Mouse (Mus musculus) limb, embryonic 13.5 days (tissue): ENCODE data around the gene Dnase1. TPM values are rescaled to one million over a fixed set of nuclear protein-coding genes. Genes with fewer than 3 reads are reported as not detected.

Source experiments
- ATAC-seq: fragments of 200-750 bp; cut with Nextera tagmentation; 2 replicates; pipeline ENCODE4 v1.8.0; 2017; ENCODE audit warnings: low read depth, moderate number of reproducible peaks, moderate TSS enrichment; ENCODE audit not compliant: low FRiP score
- H3K27ac ChIP-seq: fragments of 300-500 bp; sonication (generic); 2 replicates; pipeline ENCODE4 v1.5.1; 2015; ENCODE audit warnings: inconsistent platforms, mild to moderate bottlenecking, moderate library complexity
- H3K27me3 ChIP-seq: fragments of 300-500 bp; sonication (generic); 2 replicates; pipeline ENCODE4 v1.6.1; 2015; ENCODE audit warnings: mild to moderate bottlenecking, inconsistent platforms
- H3K36me3 ChIP-seq: fragments of 300-500 bp; sonication (generic); 2 replicates; pipeline ENCODE4 v1.6.1; 2015; ENCODE audit warnings: inconsistent platforms, mild to moderate bottlenecking, moderate library complexity
- H3K4me1 ChIP-seq: fragments of 300-500 bp; sonication (generic); 2 replicates; pipeline ENCODE4 v1.6.1; 2015; ENCODE audit warnings: inconsistent platforms
- H3K4me2 ChIP-seq: fragments of 300-500 bp; sonication (generic); replicated peaks from 2 replicates; pipeline ENCODE4 v1.6.1; 2015; ENCODE audit warnings: inconsistent platforms, mild to moderate bottlenecking, moderate library complexity
- H3K4me3 ChIP-seq: fragments of 300-500 bp; sonication (generic); 2 replicates; pipeline ENCODE4 v1.5.1; 2015; ENCODE audit warnings: moderate library complexity, mild to moderate bottlenecking, inconsistent platforms
- H3K9ac ChIP-seq: fragments of 300-500 bp; sonication (generic); 2 replicates; pipeline ENCODE4 v1.6.1; 2015; ENCODE audit warnings: mild to moderate bottlenecking, inconsistent platforms
- H3K9me3 ChIP-seq: fragments of 300-500 bp; sonication (generic); 2 replicates; pipeline ENCODE4 v1.6.1; 2016; ENCODE audit warnings: inconsistent platforms
- WGBS: fragments of 180-500 bp; shearing (Covaris S2); methylation state at CpG from one replicate; pipeline ENCODE4 v1.1.7; 2015; 5-methylcytosine and 5-hydroxymethylcytosine counted together
- polyA plus RNA-seq: library from polyadenylated mRNA; unstranded; fragments of >200 nt; fragmentation: Nextera tagmentation; extraction: Ambion mirVana; gene quantifications from 2 replicates; pipeline ENCODE4 v1.2.1, GENCODE M21; 2015

The Dnase1 gene
- polyA plus RNA-seq, 1 experiment from 2014 or later, result 6.7 TPM

DNA sequence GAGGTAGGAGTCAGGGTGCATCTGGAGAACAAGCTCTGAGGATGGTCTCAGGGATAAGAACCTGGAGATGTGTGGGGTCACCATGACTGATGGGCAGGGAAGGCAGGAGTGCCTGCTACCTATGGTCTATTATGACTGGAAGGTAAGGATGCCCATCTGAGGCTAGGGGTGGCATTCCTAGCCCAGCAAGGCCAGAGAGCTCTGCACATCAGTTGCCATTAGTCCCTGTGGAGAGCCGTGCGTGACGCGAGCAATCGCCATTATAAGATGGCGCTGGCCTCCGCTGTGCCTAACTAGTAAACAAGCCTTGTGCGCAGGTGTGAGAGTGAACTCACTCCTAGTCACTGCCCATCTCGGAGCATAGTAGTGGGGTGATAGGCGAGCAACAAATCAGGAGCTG, 6.2 kb upstream of the Dnase1 start:
- no peaks in the 10 kb centered on the region for H3K27me3 ChIP-seq
- no peaks in the 10 kb centered on the region for H3K36me3 ChIP-seq
- no peak overlapping the region for H3K27ac ChIP-seq
- H3K4me3 ChIP-seq, result no peak overlapping the region
- no peak overlapping the region for H3K9ac ChIP-seq
- no peak for ATAC-seq
- no peak overlapping the region for H3K4me2 ChIP-seq
- H3K4me1 ChIP-seq, result no peaks in the 10 kb centered on the region
- no peaks in the 10 kb centered on the region for H3K9me3 ChIP-seq
- 92% methylated on average over 10 of the region's 10 CpGs for WGBS

DNA sequence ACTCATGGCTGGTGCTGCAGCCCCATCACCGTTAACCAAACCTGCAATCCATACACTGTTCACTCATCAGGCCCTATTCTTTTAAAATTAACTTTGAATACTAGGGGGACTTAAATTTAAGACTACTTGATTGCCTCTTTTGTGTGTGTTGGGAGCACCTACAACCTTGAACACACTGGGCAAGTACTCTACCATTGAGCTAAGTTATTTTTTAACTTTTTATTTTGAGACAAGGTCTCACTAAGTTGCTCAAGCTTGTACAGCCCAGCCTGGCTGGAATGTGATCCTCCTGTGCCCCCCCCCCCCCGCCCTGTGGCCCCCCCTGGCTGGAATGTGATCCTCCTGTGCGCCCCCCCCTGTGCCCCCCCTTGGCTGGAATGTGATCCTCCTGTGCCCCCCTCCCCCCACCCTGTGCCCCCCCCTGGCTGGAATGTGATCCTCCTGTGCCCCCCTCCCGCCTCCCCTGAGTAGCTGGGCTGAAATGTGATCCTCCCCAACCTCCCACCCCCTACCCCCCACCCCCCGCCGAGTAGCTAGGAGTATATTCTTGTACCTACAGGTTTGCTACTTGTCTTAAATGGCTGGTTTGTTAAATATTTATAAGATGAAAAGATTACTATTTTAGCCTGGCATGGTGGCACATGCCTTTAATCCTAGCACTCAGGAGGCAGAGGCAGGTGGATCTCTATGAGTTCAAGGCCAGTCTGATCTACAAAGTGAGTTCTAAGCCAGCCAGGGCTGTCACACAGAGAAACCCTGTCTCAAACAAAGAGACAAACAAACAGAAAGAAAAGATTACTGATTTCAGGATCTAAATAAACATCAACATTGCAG, 5.1 kb upstream of the Dnase1 start:
- 50% methylated on average over 4 of the region's 6 CpGs for WGBS
- H3K36me3 ChIP-seq, result peaks cover 4% of the 10 kb centered on the region; the same call in 1 of the 2 replicates
- H3K9ac ChIP-seq, result no peak overlapping the region
- no peak for ATAC-seq
- no peaks in the 10 kb centered on the region for H3K27me3 ChIP-seq
- H3K4me1 ChIP-seq, result no peaks in the 10 kb centered on the region
- no peak overlapping the region for H3K27ac ChIP-seq
- no peaks in the 10 kb centered on the region for H3K9me3 ChIP-seq
- H3K4me2 ChIP-seq, result no peak overlapping the region
- no peak overlapping the region for H3K4me3 ChIP-seq

DNA sequence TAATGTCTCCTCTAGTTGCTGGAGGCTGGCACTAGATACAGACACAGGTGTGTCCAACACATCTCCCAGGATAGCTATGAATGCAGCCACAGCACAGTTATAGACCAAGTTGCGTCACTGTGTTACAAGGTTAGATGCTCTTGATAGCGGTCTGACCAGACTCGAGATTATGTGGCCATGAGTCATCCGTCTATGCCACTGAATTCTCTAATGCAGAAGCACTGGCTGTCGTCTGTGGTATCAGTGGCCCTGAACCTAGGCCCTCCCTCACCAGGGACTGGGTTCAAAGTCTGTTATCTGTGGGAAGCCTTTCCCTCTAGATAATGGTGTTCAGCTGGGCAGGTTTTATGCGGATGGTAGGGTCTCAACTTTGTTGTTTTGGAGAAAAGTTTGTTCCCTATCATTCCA, 4.4 kb upstream of the Dnase1 start:
- ATAC-seq, result no peak
- H3K27ac ChIP-seq, result no peak overlapping the region
- no peaks in the 10 kb centered on the region for H3K9me3 ChIP-seq
- H3K27me3 ChIP-seq, result no peaks in the 10 kb centered on the region
- H3K4me1 ChIP-seq, result no peaks in the 10 kb centered on the region
- H3K9ac ChIP-seq, result no peak overlapping the region
- H3K4me2 ChIP-seq, result no peak overlapping the region
- WGBS, result 88% methylated on average over 6 of the region's 6 CpGs
- H3K36me3 ChIP-seq, result peaks cover 11% of the 10 kb centered on the region
- H3K4me3 ChIP-seq, result no peak overlapping the region

DNA sequence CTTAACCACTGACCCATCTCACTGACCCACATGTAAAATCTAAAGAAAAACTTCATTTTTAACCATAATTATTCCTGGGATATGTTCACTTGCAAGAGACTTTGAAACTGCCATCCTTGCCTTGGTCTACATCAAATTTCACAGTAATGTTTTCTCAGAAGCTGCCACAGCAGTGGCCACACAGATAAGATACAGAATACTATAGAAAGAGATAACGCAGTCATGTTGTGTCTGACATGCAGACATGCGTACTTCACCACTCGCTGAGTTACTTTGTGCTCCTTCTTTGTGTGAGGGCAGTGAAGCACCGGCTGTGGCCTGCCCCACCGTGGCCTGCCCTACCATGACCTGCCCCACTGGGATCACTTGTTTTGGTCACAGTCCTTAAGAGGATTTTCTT, 2.8 kb upstream of the Dnase1 start:
- Histone ChIP-seq H3K4me1 (no peaks in the 10 kb centered on the region), H3K36me3 (peaks cover 27% of the 10 kb centered on the region), H3K4me2 (no peak overlapping the region), H3K9me3 (no peaks in the 10 kb centered on the region), H3K9ac (no peak overlapping the region), H3K27ac (no peak overlapping the region), H3K27me3 (no peaks in the 10 kb centered on the region), H3K4me3 (no peak overlapping the region)
- 84% methylated on average over 5 of the region's 5 CpGs for WGBS
- no peak for ATAC-seq

DNA sequence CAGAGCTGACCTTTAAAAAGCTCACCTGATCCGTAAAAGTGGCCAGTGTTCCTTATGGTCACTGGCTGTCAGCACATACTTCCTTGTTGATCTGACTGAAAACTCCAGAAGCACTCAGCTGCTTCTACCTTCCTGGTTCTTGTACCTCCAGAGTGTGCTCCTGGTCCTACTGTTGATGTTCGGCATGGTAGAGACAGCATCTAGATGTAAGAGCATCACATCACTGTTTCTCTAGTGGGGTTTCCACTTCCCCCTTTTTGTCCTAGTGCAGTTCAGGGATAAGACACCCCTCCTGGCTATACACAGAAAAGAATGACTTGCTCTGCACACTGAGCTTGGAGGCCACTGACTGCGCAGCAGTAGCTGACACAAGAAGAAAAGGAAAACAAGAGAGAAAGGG, 2.3 kb upstream of the Dnase1 start:
- Histone ChIP-seq H3K27ac (no peak overlapping the region), H3K9ac (no peak overlapping the region), H3K4me3 (no peak overlapping the region), H3K9me3 (no peaks in the 10 kb centered on the region), H3K27me3 (no peaks in the 10 kb centered on the region), H3K36me3 (peaks cover 32% of the 10 kb centered on the region), H3K4me1 (no peaks in the 10 kb centered on the region), H3K4me2 (no peak overlapping the region)
- no peak for ATAC-seq
- 86% methylated on average over 3 of the region's 3 CpGs for WGBS

DNA sequence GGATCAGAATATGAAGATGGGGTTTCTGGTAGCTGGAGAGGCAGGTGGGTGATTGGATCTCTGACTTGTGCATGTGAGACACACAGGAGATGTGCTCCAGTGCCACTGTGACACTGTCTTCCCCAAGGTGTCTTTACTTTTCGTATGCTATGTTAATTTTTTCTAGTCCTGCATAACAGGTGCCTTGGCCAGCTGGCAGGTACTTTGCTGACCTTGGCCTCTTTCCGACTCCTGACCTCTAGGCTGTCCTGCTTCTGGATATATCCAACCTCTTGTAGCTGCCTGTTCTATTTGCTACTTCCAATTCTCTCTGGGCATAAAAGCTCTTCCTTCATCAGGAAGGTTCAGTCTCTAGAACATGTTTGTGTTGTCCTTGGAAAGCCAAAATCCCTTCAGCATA, 1.2 kb upstream of the Dnase1 start:
- no peak for ATAC-seq
- no peak overlapping the region for H3K4me2 ChIP-seq
- no peaks in the 10 kb centered on the region for H3K4me1 ChIP-seq
- H3K36me3 ChIP-seq, result peaks cover 43% of the 10 kb centered on the region
- H3K4me3 ChIP-seq, result no peak overlapping the region
- no peaks in the 10 kb centered on the region for H3K9me3 ChIP-seq
- H3K9ac ChIP-seq, result no peak overlapping the region
- H3K27me3 ChIP-seq, result no peaks in the 10 kb centered on the region
- H3K27ac ChIP-seq, result no peak overlapping the region
- 86% methylated on average over 2 of the region's 2 CpGs for WGBS

DNA sequence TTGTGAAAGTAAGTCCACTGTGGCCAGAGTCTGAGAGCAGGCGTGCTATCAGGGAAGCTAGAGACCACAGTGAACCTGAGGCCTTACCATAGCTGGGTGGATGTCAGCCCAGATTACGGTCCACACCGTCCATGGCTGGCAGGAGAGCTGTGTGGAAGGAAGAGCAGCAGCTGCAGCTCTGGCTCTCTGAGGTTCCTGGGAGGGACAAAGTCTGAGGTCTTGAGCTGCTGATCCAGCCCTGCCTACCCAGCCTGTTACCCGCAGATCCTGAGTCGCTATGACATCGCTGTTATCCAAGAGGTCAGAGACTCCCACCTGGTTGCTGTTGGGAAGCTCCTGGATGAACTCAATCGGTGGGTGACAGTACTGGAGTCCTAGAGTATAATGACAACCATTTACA, 948 bp downstream of the Dnase1 start:
- Histone ChIP-seq H3K9me3 (no peaks in the 10 kb centered on the region), H3K9ac (no peak overlapping the region), H3K4me3 (no peak overlapping the region), H3K4me1 (no peaks in the 10 kb centered on the region), H3K27ac (no peak overlapping the region), H3K27me3 (no peaks in the 10 kb centered on the region), H3K4me2 (no peak overlapping the region), H3K36me3 (peaks cover 62% of the 10 kb centered on the region)
- WGBS, result 90% methylated on average over 7 of the region's 7 CpGs
- ATAC-seq, result no peak

DNA sequence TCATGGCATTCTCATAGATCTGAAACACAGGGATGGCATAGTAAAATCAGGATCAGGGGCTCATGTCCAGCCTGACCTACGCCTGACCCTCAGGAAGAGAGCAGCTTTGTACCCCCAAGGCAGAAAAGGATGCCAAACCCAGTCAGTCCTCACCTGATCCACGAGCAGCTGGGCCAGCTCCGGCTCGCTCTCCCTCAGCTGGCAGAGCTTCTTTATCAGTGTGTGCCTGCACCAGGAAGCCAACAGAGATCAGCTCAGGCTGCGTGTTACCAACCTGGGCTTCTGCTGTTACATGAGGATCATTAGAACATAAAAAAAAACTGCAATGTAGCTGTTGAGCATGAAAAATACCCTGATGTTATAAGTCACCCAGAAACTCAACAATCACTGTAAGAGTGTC, 3.5 kb downstream of the Dnase1 start:
- Histone ChIP-seq H3K4me1 (no peaks in the 10 kb centered on the region), H3K9me3 (no peaks in the 10 kb centered on the region), H3K36me3 (peaks cover 86% of the 10 kb centered on the region), H3K4me2 (no peak overlapping the region), H3K4me3 (no peak overlapping the region), H3K27me3 (no peaks in the 10 kb centered on the region), H3K9ac (no peak overlapping the region), H3K27ac (no peak overlapping the region)
- no peak for ATAC-seq
- 91% methylated on average over 5 of the region's 5 CpGs for WGBS

DNA sequence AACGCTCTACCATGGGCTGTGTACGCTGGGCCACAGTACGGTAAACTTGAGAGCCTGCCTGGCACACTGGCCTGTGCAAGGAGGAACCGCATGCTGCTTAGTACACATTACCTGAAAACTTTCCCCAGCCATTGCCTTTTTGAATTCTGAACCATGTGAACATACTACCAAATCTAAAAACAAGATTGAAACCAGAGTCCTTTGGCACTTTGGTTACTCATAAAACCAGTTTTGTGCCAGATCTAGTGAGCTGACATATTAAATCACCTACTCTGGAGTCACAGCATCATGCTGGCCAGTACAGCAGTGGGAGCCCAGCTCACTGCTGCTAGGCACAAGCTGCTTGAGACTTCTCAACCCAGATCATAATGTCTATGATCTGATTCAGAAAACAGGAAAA, 4.9 kb downstream of the Dnase1 start:
- ATAC-seq, result no peak
- Histone ChIP-seq H3K4me2 (no peak overlapping the region), H3K4me1 (no peaks in the 10 kb centered on the region), H3K36me3 (peaks cover 96% of the 10 kb centered on the region), H3K9me3 (no peaks in the 10 kb centered on the region), H3K27me3 (no peaks in the 10 kb centered on the region), H3K27ac (no peak overlapping the region), H3K9ac (no peak overlapping the region), H3K4me3 (no peak overlapping the region)
- WGBS, result 98% methylated on average over 4 of the region's 4 CpGs

DNA sequence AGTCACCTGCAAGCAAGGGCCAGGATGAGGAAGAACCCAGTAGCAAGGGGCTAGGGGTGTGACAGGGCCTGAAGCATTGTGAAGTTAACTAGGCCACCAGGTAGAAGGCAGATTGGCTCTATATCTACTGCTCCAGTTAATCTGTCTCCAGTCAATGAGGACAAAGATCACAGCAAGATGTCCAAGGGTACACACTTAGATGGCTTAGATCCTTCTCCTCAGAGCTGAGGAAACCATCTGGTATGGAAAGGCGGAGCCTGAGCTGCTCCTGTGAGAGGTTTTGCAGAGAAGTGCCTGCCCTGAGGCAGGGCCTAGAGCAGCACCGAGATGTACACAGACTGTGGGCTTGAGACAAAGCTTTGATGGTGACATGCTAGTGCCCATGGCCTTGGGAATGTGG, 7.4 kb downstream of the Dnase1 start:
- no peak overlapping the region for H3K4me2 ChIP-seq
- H3K4me1 ChIP-seq, result no peaks in the 10 kb centered on the region
- no peak overlapping the region for H3K4me3 ChIP-seq
- no peak overlapping the region for H3K27ac ChIP-seq
- no peaks in the 10 kb centered on the region for H3K9me3 ChIP-seq
- H3K27me3 ChIP-seq, result no peaks in the 10 kb centered on the region
- no peak overlapping the region for H3K9ac ChIP-seq
- 88% methylated on average over 2 of the region's 2 CpGs for WGBS
- ATAC-seq, result no peak
- H3K36me3 ChIP-seq, result peaks cover 97% of the 10 kb centered on the region

DNA sequence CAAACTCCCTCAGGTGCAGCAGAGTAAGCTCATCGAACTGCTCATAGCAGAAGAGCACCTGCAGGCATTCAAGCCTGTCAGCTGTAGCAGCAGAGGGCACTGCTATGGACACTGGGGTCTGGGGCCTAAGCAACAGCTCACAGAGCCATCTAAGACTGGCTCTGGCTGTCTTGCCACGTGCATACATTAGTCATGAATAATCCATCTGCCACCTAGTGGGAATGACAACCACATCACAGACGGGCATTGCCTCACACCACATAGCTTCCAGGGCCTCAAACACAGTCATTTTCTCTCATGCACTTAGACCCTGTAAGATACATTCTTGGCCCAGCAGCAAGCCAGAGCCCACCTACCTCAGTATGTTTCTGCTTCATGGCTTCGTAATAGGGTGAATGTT, 8.8 kb downstream of the Dnase1 start:
- Histone ChIP-seq H3K27ac (no peak overlapping the region), H3K9me3 (no peaks in the 10 kb centered on the region), H3K27me3 (no peaks in the 10 kb centered on the region), H3K36me3 (peaks cover 97% of the 10 kb centered on the region), H3K9ac (no peak overlapping the region), H3K4me3 (no peak overlapping the region), H3K4me2 (no peak overlapping the region), H3K4me1 (no peaks in the 10 kb centered on the region)
- WGBS, result 86% methylated on average over 4 of the region's 4 CpGs
- no peak for ATAC-seq

DNA sequence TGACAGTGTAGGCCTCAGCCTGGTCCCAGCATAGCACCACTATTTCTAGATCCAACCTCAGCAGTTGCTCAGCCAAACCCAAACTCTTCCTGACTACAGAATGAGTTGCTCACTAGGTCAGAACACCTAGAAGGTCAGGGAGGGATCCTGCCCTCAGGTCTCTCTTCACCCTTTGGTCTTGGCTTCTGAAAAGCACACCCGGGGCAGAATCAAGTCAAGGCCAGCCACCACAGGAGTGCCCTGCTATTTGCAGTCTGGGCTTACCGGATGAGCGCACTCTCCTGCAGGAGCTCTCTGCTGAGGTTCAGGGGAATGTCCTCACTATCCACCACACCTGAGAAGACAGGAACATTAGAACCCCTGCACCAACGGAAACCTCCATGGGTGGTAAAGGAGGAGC, 15.9 kb downstream of the Dnase1 start:
- no peaks in the 10 kb centered on the region for H3K9me3 ChIP-seq
- H3K36me3 ChIP-seq, result peaks cover 91% of the 10 kb centered on the region
- no peaks in the 10 kb centered on the region for H3K4me1 ChIP-seq
- no peak overlapping the region for H3K9ac ChIP-seq
- no peak for ATAC-seq
- no peak overlapping the region for H3K4me2 ChIP-seq
- 96% methylated on average over 4 of the region's 4 CpGs for WGBS
- H3K27me3 ChIP-seq, result no peaks in the 10 kb centered on the region
- H3K27ac ChIP-seq, result no peak overlapping the region
- H3K4me3 ChIP-seq, result no peak overlapping the region

DNA sequence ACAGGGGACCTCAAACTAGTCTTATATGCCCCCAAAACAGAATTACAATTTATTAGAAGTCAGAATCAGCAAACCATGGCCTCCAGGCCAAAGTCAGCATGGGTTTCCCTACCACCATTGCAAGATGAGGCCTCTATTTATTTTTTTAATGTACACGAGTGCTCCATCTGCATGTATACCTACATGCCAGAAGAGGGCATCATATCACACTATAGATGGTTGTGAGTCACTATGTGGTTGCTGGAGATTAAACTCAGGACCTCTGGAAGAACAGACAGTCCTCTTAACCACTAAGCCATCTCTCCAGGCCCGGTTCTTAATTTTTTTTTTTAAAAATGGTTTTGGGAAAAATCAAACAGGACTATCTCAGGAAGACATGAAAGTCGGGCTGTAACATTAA, 17.1 kb downstream of the Dnase1 start:
- no peak for ATAC-seq
- no peaks in the 10 kb centered on the region for H3K4me1 ChIP-seq
- peaks cover 91% of the 10 kb centered on the region for H3K36me3 ChIP-seq
- H3K4me2 ChIP-seq, result no peak overlapping the region
- H3K9me3 ChIP-seq, result no peaks in the 10 kb centered on the region
- no peak overlapping the region for H3K4me3 ChIP-seq
- no peak overlapping the region for H3K27ac ChIP-seq
- 87% methylated on average over 3 of the region's 3 CpGs for WGBS
- H3K27me3 ChIP-seq, result no peaks in the 10 kb centered on the region
- H3K9ac ChIP-seq, result no peak overlapping the region
